Mouse (Mus musculus) limb, embryonic 10.5 days (tissue): ENCODE measurements around the gene Zfp869. TPM values are rescaled to one million over a fixed set of nuclear protein-coding genes. Genes with fewer than 3 reads are reported as not detected.
"Not testable (repeated sequence)": the region's sequence is repeated elsewhere in the genome, so short reads cannot be mapped to it uniquely, and the experiment has no call there.

ENCODE experiments used
- DNase-seq: peaks from one replicate; pipeline ENCODE4 v3.0.0-alpha.2; 2017; ENCODE audit warnings: low spot score
- H3K27ac ChIP-seq: fragments of 300-500 bp; sonication (generic); 2 replicates; pipeline ENCODE4 v1.5.1; 2016; ENCODE audit warnings: mild to moderate bottlenecking
- H3K27me3 ChIP-seq: fragments of 300-500 bp; sonication (generic); 2 replicates; pipeline ENCODE4 v1.6.1; 2016; ENCODE audit warnings: low read depth, mild to moderate bottlenecking; ENCODE audit not compliant: poor library complexity, severe bottlenecking
- H3K36me3 ChIP-seq: fragments of 300-500 bp; sonication (generic); 2 replicates; pipeline ENCODE4 v1.6.1; 2016; ENCODE audit warnings: mild to moderate bottlenecking, moderate library complexity
- H3K4me1 ChIP-seq: fragments of 300-500 bp; sonication (generic); 2 replicates; pipeline ENCODE4 v1.6.1; 2016
- H3K4me3 ChIP-seq: fragments of 300-500 bp; sonication (generic); 2 replicates; pipeline ENCODE4 v1.5.1; 2016; ENCODE audit warnings: mild to moderate bottlenecking, moderate library complexity
- H3K9me3 ChIP-seq: fragments of 300-500 bp; sonication (generic); replicated peaks from 2 replicates; pipeline ENCODE4 v1.6.1; 2016; ENCODE audit warnings: mild to moderate bottlenecking
- WGBS: fragments of 180-500 bp; shearing (Covaris S2); methylation state at CpG from one replicate; pipeline ENCODE4 v1.1.7; 2016; 5-methylcytosine and 5-hydroxymethylcytosine counted together
- polyA plus RNA-seq: library from polyadenylated mRNA; unstranded; fragments of >200 nt; fragmentation: Nextera tagmentation; extraction: Ambion mirVana; gene quantifications from 2 replicates; pipeline ENCODE4 v1.2.1, GENCODE M21; 2016

Zfp869 gene
- polyA plus RNA-seq: 30.6 and 34.0 TPM in 2 replicates

- not testable (repeated sequence) for DNase-seq, H3K4me1 ChIP-seq, H3K27ac ChIP-seq, H3K9me3 ChIP-seq, H3K4me3 ChIP-seq, H3K27me3 ChIP-seq
- WGBS: 95% methylated on average over 10 of the region's 10 CpGs
- H3K36me3 ChIP-seq: peaks cover 84% of the 10 kb centered on the region
Measured at GRCm38 (mm10) chr8:69710624-69711023, at the start of gene Zfp869. Gene Zfp869 (minus strand): TSS chr8:69710724.

- no peaks in the 10 kb centered on the region for H3K27me3 ChIP-seq
- 96% methylated on average over 5 of the region's 5 CpGs for WGBS
- H3K4me1 ChIP-seq: no peaks in the 10 kb centered on the region
- peaks cover 78% of the 10 kb centered on the region for H3K36me3 ChIP-seq
- no peak for DNase-seq
- no peaks in the 10 kb centered on the region for H3K9me3 ChIP-seq
- no peak overlapping the region for H3K27ac ChIP-seq
- no peak overlapping the region for H3K4me3 ChIP-seq
Measured at GRCm38 (mm10) chr8:69758316-69758715, 47.8 kb upstream of the Zfp869 start.

GRCm38 (mm10) chr8:69752437-69752836 is 41.9 kb upstream of the Zfp869 start:
- Histone ChIP-seq H3K27me3 (no peaks in the 10 kb centered on the region), H3K4me3 (no peak overlapping the region), H3K4me1 (peaks cover 8% of the 10 kb centered on the region; the same call in 1 of the 2 replicates), H3K27ac (no peak overlapping the region), H3K9me3 (no peaks in the 10 kb centered on the region), H3K36me3 (peaks cover 30% of the 10 kb centered on the region)
- no peak for DNase-seq
- 95% methylated on average over 2 of the region's 2 CpGs for WGBS

DNA sequence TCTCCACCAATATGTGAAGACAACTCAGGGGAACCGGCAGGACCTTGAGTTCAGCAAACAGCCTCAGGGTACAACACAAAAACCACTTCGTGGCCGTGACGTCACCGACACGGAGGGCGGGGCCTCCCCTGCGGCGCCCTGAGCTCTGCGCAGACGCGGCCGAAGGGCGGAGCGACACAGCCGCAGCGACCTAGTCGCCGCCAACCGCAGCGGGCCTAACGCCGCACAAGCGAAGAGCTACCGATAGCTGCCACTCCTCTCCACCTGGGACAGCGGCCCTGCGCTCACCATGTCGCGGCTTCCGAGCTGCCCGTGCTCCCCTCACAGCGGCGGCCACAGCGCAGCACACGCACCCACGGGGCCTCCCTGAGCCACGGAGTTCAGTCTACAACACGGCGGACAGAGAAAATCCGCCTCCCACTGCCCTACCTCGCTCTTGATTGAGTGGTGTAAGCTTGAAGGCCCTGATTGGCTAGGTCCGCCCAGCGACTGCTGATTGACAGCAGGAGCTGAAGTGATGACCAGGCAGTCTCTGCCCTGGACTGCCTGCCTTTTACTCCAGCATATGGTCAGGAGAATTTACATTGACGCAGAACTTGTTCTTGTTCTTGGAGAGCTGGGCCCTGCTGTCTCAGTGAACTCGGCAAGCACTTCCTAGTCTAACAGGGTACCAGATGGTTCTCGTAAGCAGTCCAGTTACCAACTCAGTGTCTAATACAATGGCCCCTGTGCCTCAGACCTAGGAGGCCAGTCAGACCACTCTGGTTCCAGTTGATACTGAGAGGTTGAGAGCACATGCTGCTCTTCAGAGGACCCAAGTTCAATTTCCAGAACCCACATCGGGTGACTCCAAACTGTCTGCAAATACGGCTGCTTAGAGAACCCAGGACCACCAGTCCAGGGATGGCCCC is 39.3 kb upstream of the Zfp869 start, which contains the start of gene Zfp963:
Zfp963 (minus strand) TSS at position 427 of the 911 bp plus-strand sequence.
- 3% methylated on average over 48 of the region's 48 CpGs for WGBS
- Histone ChIP-seq H3K27me3 (no peaks in the 10 kb centered on the region), H3K4me3 (peak within 1 kb of the TSS; percentile 72)

DNA sequence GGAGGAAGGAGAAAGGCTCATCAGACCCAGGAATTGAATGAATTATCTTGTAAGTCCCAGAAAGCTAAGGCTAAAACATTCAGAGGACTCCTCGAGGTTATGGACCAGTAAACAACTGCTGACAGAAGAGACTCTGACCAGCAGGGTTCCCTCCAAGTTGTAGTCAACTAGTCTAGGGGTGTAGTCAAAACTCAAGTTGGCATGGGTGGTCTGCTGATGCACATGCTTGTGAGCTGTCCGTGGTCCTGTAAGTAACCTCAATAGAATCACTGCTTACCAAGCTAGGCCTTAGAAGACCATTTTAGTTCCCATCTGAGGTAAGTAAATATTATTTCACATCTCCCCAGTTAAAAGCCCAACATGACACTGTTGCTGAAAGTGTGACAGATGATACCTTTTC is 30.7 kb upstream of the Zfp869 start:
- WGBS: 81% methylated on average over 2 of the region's 2 CpGs
- Histone ChIP-seq H3K27me3 (no peaks in the 10 kb centered on the region), H3K4me3 (no peak overlapping the region), H3K4me1 (no peaks in the 10 kb centered on the region), H3K27ac (no peak overlapping the region), H3K9me3 (no peaks in the 10 kb centered on the region), H3K36me3 (peaks cover 19% of the 10 kb centered on the region)
- DNase-seq: no peak

More for the DNA sequence above, 39.3 kb upstream of the Zfp869 start, which contains the start of gene Zfp963:
- DNase-seq: peak; percentile 95
- peaks cover 13% of the 10 kb centered on the region; the same call in 1 of the 2 replicates for H3K36me3 ChIP-seq
- peaks cover 8% of the 10 kb centered on the region; the same call in 1 of the 2 replicates for H3K4me1 ChIP-seq
- H3K27ac ChIP-seq: peak within 1 kb of the TSS; percentile 96
- no peaks in the 10 kb centered on the region for H3K9me3 ChIP-seq

GRCm38 (mm10) chr8:69740763-69741162 is 30.2 kb upstream of the Zfp869 start:
- Histone ChIP-seq H3K36me3 (peaks cover 19% of the 10 kb centered on the region), H3K27me3 (no peaks in the 10 kb centered on the region), H3K4me3 (no peak overlapping the region), H3K4me1 (no peaks in the 10 kb centered on the region), H3K27ac (no peak overlapping the region), H3K9me3 (no peaks in the 10 kb centered on the region)
- DNase-seq: no peak
- WGBS: 87% methylated on average over 6 of the region's 6 CpGs

- no peaks in the 10 kb centered on the region for H3K27me3 ChIP-seq
- no peaks in the 10 kb centered on the region for H3K36me3 ChIP-seq
- H3K4me1 ChIP-seq: no peaks in the 10 kb centered on the region
- DNase-seq: no peak
- no peak overlapping the region for H3K27ac ChIP-seq
- H3K9me3 ChIP-seq: no peaks in the 10 kb centered on the region
- 79% methylated on average over 1 of the region's 1 CpGs for WGBS
- no peak overlapping the region for H3K4me3 ChIP-seq
Measured at GRCm38 (mm10) chr8:69735495-69735894, 25.0 kb upstream of the Zfp869 start.

- H3K4me3 ChIP-seq: peak overlapping the region; percentile 80
- 47% methylated on average over 5 of the region's 5 CpGs for WGBS
- H3K4me1 ChIP-seq: peaks cover 10% of the 10 kb centered on the region
- peaks cover 19% of the 10 kb centered on the region for H3K36me3 ChIP-seq
- no peaks in the 10 kb centered on the region for H3K9me3 ChIP-seq
- no peak for DNase-seq
- H3K27ac ChIP-seq: peak overlapping the region; percentile 98
- no peaks in the 10 kb centered on the region for H3K27me3 ChIP-seq
Measured at GRCm38 (mm10) chr8:69717232-69717580, 6.7 kb upstream of the Zfp869 start.

DNA sequence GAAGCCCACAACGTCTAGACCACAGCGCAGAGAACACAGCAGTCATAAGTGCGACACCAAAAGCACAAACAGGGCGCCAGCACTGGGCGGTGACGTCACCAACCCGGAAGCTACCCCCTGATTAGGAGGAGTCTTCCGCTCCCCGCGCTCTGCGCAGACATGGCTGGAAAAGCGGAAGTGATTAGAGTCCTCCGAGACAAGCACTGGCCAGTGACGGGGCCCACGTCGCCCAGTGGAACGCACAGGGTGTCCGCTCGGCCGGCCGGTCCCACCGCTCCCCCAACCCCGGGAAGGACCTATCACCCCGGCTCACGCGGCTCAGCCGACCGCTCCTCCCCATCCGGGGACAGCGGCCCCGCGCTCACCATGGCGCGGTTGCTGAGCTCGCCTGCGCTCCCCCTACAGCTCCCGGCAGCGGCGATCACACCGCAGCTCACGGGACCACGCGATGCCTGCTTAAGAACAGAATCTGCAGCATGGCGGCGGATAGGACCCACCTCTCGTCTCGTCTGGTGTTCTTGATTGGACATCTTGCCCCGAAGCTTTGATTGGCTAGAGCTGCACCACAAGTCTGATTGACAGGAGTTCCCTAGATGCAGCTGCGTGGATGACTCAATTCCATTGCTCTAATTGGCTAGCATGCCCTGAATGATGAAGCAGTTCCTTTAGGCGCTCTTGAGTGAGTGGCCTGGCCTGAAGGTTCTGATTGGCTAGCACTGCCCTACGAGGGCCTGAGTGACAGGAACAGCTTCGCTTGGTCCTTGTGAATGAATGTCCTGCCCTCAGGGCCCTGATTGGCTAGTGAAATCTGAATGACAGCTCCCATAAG is 6.1 kb upstream of the Zfp869 start:
- Histone ChIP-seq H3K4me1 (peaks cover 10% of the 10 kb centered on the region), H3K9me3 (no peaks in the 10 kb centered on the region), H3K27me3 (no peaks in the 10 kb centered on the region), H3K4me3 (peak overlapping the region; percentile 80), H3K27ac (peak overlapping the region; percentile 98), H3K36me3 (peaks cover 25% of the 10 kb centered on the region)
- peak; percentile 94 for DNase-seq
- under 1% methylated on average over 52 of the region's 52 CpGs for WGBS

DNA sequence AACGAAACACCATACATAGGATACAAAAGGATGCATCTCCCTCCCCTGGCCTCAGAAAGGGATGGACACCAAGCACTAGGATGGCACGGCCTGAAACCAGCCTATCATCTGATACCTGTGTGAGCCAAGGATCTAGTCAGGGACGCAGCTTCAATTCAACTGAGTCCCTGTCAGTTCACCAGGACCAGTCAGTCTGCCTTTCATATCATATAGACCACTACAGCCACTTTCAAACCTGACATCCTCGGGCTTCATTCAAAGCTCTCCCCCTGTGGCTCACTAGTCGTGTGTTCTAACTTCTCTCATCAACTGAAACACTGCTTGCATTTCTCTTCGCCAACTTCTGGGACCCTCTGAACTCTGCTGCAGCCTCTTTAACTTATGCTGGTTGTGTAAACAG is 4.8 kb upstream of the Zfp869 start:
- Histone ChIP-seq H3K27ac (no peak overlapping the region), H3K9me3 (no peaks in the 10 kb centered on the region), H3K4me1 (peaks cover 10% of the 10 kb centered on the region), H3K27me3 (no peaks in the 10 kb centered on the region), H3K36me3 (peaks cover 37% of the 10 kb centered on the region), H3K4me3 (peak overlapping the region; percentile 80)
- WGBS: 90% methylated on average over 6 of the region's 6 CpGs
- no peak for DNase-seq

DNA sequence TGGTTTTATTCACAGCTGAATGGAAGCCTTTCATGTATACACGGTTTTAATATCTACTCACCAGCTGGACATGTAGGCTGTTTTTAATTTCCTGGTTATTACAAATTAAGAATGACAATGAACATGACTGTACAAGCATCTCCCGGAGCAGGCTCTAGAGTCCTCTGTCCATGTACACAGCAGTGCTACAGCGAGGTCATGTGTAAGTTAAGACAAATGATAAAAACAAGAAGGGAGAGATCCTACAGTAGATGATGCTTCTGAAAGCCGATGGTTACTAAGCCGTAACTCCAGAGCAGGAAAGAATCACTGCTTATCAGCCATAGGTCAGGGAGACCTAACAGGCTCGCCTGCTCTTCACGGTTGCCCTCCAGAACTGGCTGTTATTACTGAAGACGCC is 3.0 kb upstream of the Zfp869 start:
- Histone ChIP-seq H3K4me1 (peaks cover 10% of the 10 kb centered on the region), H3K9me3 (no peaks in the 10 kb centered on the region), H3K36me3 (peaks cover 55% of the 10 kb centered on the region), H3K4me3 (no peak overlapping the region), H3K27ac (no peak overlapping the region), H3K27me3 (no peaks in the 10 kb centered on the region)
- DNase-seq: no peak
- WGBS: 91% methylated on average over 8 of the region's 8 CpGs

DNA sequence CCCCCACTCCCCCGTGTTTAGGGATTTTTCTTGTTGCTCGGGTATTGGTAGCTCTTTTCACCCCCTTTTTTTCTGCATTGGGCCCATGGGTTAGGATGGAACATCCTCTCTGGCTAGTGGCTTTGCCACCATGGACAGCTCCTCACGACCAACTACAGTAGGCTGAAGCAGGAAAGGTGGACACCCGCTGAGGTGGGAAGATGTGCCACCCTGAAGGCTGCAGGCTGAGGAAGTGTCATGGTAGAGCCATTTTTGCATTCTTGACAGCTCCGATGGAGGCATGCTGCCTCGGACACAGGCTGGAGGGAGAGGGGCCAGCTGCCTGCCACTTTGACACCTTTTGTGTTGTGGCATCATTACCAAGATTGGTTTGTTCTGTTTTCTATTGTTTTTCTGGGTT is 8.7 kb downstream of the Zfp869 start:
- H3K9me3 ChIP-seq: no peaks in the 10 kb centered on the region
- peaks cover 48% of the 10 kb centered on the region for H3K36me3 ChIP-seq
- H3K4me3 ChIP-seq: no peak overlapping the region
- 71% methylated on average over 6 of the region's 6 CpGs for WGBS
- no peak overlapping the region for H3K27ac ChIP-seq
- DNase-seq: no peak
- no peaks in the 10 kb centered on the region for H3K27me3 ChIP-seq
- no peaks in the 10 kb centered on the region for H3K4me1 ChIP-seq

DNA sequence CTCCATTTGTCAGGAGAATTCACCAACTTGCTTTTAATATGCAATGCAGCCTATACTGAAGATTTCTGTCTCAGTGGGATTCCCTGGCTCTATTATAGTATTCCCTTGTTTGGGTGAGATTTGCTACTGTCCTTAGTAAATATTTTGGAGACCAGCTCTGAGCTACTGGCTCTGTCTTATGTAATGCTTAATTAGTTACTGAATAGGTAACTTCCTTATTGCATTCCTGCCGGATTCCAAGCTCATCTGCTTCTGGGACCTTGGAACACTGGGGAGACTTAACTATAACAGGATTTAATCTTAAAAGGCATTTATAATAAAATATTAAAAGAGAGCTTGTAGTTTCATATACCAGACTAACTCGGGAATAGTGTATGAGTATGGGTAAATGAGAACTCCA is 45.5 kb downstream of the Zfp869 start:
- DNase-seq, H3K27me3 ChIP-seq, H3K4me3 ChIP-seq, H3K27ac ChIP-seq, H3K9me3 ChIP-seq, H3K4me1 ChIP-seq: not testable (repeated sequence)
- peaks cover 22% of the 10 kb centered on the region for H3K36me3 ChIP-seq
- 82% methylated on average over 2 of the region's 2 CpGs for WGBS
